Mouse (Mus musculus) natural killer cell, adult 2 months (primary cell): Measurements from ENCODE around the gene Dgka.

Experiments
- DNase-seq, 2 experiments: peaks; one replicate each; pipeline ENCODE4 v3.0.0; 2022; ENCODE audit warnings: low spot score in 2 of 2

The Dgka gene

DNA sequence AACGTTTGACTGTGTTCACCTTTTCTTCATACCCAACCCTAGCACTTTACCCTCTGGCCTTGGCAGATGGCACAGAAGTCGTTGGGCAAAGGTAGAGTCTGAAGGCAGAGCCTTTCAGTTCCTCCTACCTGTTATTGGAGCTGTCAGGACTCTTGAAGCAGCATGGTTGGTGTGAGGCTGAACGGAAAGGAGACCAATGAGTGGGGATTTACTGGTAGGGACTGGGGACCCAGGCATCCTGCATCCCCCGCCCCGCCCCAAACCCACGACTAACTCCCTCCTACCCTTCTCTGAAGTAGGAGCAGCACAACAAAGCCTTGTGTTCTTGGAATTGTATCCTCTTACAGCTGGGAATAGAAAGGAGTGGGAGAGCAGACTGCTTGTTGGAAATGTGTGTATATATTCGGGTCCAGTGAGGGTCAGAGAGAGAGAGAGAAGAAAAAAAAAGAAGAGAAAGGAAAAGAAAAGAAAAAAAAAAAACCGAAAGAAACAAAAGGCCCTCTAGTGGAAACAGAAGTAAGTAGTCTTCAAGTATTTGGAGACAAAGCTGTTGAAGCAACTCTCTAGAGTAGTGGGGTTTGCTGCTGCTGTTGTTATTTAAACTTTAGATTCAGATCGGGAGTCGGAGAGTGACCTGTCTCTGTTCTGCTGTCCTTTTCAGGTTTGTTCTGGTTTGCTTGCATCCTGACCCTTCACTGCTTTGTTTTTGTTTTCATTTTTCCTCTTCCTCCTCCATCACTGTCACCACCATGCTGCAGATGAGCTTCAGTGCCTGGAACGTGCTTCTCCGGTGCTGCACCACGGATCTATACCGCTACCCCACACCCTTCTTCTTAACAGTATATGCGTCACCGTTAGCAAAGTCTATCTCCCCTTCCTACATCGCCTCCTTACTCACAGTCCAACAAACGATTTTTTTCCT is at the start of gene Dgka:
TSS of gene Dgka (minus strand) at position 176 of the 922 bp plus-strand sequence.
- peak in 1 of 2 experiments; percentile 54 for DNase-seq

DNA sequence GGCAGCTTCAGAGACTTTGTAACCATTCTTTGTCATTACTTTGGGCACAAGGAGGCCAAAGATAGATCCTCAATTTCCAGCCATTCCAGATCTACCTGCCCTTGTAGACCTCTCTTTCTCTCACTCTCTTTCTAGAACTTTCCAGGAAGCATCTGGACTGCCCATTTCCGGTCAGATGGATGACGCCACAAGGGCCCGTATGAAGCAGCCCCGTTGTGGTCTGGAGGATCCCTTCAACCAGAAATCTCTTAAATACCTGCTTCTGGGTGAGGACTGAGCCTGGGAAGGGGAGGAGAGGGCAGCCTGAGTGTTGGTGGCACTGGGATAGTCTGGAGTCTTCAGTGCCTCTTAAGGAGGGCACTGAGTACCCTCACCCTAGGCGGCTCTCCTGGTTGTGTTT is 49.7 kb upstream of the Dgka start:
- DNase-seq: no peak

DNA sequence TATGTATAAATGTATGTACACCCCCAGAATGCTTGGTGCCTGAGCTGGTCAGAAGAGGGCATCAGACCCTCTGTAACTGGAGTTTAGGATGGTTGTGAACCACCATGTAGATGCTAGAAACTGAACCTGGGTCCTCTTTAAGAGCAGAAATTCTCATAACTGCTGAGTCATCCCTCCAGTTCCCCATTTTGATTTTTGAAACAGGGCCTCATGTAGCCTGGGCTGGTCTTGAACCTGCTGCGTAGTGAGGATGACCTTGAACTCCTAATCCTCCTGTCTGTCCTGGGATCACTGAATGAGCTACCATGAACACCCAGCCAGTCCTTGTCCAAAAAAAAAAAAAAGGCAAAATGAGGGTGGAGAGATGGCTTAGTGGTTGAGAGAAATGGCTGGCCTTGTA is 48.6 kb upstream of the Dgka start:
- DNase-seq: no peak

DNA sequence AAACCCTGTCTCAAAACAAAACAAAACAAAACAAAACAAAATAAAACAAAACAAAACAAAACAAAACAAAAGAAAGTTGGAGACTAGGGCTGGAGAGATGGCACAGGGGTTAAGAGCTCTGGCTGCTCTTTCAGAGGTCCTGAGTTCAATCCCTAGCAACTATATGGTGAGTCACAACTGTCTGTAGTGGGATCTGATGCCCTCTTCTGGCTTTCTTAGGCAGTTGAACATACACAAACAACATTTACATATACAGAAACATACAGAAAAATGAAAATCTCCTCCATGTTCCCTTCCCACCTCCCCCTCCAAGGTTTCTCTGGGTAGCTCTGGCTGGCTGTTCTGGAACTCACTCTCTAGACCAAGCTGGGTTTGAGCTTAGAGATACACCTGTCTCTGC is 47.4 kb upstream of the Dgka start:
- DNase-seq: no peak

DNA sequence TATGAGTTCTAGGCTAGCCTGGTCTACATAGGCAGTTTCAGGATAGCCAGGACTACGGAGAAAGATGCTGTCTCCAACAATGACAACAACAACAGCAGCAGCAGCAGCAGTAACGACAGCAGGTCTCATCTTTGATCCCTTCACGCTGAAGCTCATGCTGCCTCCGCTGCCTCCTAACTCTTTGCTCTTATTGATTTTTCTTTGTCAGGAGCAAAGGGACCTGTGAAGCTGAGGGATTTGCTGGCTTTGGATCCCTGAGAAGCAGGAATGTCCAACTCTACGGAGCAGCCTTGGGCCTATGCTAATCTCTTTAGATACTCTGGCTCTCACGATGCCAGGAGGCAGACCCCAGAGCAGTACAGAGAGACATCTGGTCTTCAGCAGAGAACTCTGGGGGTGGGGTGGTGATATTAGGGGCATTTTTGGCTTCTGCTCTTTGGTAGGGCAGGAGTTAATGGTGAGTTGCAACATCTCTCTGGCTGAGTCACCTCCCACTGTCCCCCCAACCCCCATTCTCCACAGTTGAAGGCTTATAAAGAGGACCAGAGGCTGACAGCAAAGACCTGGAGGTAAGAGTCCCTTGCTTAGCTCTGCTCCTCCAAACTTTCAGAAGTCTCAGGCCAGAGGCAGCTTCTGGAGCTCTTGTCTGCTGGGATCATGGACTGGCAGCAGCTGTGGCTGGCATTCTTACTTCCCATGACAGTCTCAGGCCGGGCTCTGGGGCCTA is 45.9 kb upstream of the Dgka start, which contains the start of gene Mmp19:
TSS of gene Mmp19 (plus strand) at position 513 of the 727 bp plus-strand sequence.
- no peak for DNase-seq

DNA sequence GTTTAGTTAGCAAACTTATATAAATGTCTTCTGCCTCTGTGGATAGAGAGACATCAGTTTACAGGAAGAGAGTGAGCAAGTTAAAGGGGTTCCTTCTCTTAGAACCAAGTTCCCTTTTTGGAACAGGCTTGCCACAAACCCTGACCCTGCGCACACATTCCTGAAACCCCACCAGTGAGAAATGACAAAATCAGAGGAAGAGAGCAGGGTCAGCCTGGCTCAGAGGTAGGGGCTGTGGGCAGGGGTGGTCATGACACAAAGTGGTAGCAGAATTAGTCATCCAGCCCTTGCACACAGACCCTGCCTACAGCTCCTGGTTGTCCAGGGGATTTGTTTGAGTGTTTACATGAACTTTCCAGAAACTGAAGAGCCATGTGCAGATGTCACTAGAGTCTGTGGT is 35.5 kb upstream of the Dgka start:
- DNase-seq: no peak

DNA sequence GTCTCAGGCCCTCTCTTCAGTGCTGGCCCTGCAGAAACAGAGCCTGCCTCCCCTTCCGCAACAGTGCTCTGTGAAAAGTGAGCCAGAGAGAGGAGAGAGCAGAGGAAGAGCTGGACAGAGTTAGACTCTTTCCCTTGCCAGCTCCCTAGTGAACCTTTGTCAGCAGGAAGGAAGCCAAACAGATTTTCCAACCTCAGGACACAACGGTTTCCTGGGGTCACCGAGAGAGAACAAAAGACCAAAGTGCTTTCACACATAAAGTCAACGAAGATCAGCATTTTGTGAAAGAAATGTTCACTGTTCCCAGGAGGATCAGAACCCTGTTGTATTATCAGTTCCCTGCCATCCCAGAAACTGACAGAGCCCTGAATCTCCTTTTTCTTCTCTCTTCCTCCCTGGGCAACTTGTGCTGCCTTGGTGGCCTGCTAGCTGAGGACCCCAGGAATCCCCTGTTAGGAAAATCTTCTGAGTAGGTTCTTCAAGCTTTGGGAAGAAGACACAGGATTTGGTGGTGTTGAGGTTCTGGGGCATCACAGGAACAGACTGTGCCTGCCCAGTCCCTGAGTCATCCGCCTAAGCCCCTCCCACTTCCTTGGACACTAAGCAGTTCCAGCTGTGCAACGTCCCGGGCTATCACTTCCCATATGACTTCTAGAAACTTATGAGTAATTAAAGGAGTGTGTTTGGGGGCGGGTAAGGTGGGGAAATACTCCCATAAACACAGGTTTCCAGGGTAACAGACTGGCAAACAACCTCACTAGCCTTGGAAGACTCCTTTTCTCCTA is 34.5 kb upstream of the Dgka start:
- DNase-seq: no peak

DNA sequence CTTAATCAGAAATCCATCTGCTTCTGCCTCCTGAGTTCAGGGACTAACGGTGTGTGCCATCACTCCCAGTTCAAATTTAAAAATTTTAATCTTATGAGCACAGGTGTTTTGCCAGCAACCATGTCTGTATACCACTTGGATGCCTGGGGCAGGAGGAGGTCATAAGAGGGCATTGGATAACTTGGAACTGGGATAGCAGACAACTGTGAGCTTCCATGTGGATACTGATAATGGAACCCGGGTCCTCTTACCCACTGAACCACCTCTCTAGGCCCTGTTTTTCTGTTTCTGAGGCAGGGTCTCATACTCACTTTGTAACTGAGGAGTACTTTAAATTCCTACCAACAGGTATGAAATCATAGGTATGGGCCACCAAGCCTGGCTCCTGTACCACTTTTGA is 33.8 kb upstream of the Dgka start:
- no peak for DNase-seq

DNA sequence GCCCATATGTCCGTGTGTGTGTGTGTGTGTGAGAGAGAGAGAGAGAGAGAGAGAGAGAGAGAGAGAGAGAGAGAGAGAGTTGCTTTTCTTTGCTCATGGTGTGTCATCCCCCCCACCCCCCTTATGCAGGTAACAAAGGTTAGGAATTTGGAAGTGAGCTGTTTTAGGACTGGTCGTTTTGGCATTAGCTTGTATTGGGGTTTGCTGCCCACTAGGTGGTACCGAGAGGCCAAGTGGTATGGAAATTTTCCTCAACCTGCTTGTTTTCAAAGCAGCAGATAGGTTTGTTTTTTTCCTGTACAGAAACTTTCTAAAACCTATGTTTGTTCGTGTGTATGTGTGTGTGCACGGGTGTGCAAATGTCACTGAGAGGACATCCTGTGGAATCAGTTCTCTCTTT is 29.0 kb upstream of the Dgka start:
- DNase-seq: no peak

DNA sequence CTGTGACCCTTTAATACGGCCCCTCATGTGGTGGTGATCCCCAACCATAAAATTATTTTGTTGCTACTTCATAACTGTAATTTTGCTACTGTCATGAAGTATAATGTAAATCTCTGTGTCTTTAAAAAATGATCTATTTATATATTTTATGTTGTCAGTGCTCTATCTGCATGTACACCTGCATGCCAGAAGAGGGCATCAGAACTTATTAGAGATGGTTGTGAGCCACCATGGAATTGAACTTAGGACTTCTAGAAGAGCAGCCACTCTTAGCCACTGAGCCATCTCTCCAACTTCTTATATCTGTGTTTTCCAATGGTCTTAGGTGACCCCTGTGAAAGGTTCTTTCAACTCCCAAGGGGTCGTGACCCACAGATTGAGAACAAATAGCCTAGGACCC is 28.2 kb upstream of the Dgka start:
- no peak for DNase-seq

DNA sequence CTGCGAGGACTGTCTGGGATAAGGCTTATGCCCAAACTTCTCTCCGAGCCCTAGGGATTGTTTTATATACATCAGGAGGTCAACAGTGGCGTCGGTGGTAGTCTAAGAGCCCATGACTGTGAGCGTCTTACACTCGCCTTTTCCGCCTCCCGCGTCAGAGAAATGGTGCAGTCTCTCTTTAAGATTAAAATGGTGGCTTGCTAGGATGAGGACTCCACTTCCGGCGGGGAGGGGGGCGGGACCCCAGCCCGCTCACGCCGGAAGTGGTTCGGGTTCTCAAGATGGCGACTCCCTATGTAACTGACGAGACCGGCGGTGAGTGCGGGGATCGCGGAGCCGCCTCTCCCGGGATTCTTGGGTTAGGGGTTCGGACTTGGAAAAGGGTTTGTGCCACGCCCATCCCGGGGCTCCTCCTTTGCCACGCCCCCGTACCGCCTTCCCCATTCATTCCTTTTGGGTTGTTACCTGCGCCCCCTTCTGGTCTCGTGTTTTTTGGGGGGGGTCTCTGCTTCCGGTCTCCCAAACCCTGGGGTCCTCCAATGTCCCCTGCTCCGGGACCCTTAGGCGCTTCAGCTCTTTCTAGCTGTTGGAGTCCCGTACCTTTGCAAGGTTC is 3.7 kb upstream of the Dgka start:
- DNase-seq: peak; percentile 68 to 75

DNA sequence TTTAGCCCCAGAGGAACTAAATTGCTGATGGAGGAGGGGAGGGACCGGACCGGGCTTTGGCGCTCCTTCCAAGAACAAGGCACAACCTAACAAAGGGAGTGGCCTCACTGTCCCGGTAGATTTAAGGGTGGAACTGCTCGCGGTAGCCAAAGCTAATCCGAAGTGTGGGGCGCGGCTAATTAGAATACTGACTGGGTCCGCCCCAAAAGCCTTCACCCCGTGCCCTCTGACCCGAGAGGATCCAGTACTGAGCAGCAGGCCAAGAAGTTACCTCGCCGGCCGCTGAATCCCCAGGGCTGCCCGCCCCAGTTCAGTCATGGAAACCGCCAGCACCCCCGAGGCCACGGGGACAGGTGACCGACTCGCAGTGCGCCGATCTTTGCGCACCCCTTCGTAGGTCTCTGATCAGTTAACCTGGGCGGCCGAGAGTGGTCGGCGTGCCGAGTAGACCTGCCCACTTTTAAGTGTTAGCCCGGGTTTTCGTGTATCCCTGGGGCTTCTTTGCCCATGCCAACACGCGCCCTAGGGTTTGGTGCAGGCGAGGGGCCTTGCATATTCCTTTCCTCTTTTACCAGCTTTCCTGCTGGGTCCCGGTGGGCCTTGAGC is 3.1 kb upstream of the Dgka start, which contains the start of gene Pym1:
TSS of gene Pym1 (plus strand) at position 244 of the 606 bp plus-strand sequence.
- peak; percentile 56 to 67 for DNase-seq

DNA sequence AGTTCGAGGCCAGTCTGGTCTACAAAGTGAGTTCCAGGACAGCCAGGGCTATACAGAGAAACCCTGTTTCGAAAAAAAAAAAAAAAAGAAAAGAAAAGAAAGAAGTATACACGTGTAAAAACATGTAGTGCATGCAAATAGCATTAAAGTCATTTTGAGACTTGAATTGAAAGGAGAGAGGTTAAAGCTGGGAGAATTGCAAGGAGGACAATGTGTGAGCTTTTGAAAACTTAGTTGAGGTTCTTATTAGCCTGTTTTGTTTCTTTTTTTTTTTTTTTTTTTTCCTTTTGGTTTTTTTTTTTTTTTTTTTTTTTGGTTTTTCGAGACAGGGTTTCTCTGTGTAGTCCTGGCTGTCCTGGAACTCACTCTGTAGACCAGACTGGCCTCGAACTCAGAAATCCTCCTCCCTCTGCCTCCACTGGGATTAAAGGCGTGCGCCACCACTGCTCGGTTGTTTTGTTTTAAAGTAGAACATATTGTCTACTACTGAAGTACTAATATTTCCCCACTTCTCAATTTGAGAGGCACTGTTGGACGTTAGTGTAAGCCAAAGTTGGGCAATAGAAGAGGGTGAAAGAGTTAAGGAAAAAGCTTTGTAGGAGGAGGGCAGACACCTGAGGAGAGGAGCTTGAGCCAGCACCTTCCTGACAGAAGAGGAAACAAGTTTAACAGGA is 2.5 kb upstream of the Dgka start:
- no peak for DNase-seq

DNA sequence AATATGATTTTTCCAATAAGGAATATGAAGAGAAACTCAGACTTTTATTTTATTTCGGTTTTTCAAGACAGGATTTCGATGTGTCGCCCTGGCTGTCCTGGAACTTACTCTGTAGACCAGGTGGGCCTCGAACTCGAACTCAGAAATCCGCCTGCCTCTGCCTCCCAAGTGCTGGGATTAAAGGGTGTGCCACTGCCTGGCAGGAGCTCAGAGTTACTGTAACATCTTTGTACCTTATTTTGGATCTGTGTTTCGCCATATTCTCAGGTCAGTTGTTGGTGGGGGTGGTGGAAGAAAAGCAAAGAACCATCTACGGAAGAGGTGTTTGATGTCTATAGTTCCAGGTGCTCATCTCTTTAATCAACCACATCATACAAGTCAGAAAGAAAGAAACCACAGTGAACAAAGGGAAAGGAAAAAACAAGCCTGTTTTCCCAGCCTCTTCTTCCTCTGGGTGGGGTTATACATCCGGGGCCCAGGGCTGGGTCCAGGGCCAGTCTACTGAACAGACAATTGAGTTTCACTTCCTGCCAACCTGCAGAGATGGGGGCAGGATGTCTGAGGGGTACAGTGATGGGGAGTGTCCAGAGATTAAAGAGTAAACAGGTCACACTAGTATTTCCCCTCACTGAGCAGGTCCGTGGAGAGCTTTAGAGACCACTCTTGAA is 1.4 kb upstream of the Dgka start:
- DNase-seq: peak; percentile 61 to 80

DNA sequence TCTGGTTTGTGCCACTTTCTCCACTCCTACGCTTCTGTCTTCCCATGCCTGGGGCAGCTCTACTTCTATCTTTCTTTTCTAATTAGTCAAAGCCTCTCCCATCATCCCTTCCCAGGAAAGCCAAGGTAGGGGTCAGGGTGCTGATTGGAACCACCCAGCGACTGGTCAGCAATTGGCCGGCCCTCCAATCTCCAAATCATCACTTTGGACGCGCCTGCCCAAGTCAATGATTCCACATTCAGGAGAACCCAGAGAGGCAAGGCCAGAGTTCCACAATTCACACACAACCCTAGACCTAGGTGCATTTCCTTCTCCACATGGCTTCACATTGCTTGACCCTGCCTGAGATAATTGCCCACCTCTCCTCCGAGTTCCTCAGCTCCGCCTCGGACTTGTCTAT is 444 bp downstream of the Dgka start:
- DNase-seq: no peak

DNA sequence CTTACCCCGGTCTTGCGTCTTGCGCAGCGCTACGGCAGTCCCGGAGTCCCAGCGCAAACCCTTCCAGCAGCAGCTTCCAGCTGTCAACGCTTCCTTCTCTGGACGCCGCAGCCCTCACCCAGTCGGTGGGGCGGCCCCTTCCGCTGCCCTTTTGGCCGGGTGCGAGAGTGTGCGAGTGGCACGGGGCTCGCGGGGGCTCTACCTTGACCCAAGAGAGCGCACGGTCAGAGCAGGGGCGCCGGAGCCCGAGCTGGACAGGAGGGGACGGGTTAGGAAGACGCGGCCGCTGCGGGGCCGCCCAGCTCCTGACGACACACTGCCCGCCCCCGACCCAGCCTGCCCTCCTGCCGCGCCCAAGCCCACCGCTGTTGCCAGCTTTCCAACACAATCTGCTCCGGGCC is 864 bp downstream of the Dgka start:
- peak in 1 of 2 experiments; percentile 23 for DNase-seq

DNA sequence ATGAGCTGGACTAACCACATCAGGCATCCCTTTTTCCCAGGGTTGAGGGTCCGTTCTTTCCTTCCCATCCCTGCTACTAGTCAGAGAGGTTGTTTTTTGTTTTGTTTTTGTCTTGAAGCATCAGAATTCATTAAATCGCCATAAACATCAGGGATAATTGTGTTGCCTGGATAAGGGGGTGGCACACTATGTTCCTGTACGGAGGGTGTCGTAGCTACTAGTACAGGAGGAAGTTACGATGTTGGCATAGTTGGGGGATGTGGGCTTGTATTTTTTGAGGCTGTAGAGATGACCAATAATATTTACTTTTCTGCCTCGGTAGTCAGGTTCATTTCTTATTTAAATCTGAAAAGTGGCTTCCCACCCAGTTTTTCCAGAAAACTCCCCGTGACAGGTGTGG is 1.4 kb downstream of the Dgka start:
- no peak for DNase-seq

DNA sequence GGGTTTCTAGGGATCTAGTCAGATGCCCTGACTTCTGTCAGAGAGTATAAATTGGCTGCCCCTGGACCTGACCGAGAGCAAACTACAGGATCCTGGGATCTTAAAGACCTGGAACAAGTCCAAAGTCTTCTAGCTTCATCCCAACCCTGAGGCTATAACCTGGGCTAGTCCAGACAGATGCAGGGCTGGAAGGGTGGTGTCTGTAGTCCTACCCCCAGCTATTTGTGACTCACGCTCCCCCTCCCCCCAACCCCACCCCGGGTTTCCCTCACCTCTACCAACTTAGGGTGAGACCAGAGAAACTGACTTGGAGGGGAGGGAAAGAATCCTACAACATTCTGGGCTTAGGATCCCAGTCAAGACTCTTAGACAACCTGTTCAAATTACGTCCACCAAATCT is 2.0 kb downstream of the Dgka start:
- no peak for DNase-seq

DNA sequence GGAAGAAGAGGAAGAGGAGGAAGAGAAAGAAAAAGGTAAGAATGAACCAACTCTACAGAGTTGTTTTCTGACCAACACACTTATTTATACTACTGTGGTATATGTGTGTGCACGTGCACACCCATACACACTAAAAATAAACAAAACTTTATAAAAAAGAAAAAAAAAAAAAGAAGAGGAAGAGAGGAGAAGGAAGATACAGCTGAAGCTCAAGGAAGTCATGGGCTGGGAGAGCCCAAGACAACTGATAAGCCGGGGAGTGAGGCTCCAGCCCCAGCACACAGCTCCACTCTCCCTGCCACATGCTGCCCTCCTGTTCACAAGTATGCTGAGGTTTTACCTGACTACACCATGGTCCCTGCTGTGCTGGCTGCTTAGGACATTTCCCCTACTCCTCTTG is 4.4 kb downstream of the Dgka start:
- no peak for DNase-seq

DNA sequence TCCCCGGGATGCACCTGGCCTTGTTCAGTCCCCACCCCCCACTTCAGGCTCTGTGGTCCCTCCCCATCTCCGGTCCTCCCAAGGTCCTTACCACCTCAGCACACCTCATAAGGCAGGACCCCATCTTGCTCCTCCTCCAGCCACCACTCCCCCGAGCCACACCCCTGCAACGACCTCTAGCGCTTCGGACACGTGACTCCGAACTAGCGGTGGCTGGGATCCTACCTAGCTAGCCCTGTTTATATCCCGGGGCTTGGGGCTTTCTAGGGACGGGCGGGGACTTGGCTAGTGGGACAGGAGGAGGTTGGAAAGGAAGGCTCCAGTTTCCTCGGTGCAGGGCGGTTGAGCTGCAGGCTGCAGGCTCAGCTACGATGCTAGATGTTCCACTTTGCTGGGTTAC is 7.2 kb downstream of the Dgka start:
- DNase-seq: no peak
